Mouse (Mus musculus): Measurements from ENCODE around the gene Fam161b. TPM values are rescaled to one million over a fixed set of nuclear protein-coding genes. Genes with fewer than 3 reads are reported as not detected.

Fam161b gene
- total RNA-seq, 1 experiment, result 2.9 TPM

DNA sequence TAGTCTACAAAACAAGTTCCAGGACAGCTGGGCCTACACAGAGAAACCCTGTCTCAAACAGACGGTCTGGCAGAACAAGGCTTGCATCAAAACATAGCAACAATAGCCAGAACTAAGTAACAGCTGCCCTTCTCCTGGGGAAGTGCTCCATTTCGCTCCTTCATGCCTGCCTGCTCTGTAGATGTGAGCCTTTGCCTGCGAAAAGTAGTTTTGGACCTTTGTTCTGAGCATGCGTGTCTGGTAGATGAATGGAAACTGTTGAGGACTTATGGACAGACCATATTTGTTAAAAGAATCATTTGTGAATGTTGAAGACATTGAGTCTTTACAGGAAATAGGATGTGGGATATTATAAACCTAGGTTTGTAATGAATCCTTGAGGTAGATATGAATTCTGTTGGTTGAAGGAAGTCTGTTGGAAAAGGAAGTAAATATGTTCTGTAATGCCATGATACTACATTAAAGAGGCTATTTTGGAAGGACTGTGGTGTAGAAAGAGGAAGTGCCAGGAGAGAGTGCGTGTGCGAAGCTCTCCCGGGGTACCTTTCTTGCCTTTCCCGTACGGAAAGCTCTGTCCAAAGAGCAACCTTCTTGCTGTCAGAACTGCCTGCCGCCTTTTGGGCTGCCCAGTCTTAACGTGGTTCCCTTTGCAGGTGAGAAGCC is 24.5 kb downstream of the Fam161b start:
- TF ChIP-seq HCFC1 (IDR thresholded peaks at IDR 0.05; ENCODE audit: borderline replicate concordance, insufficient read depth, low read length), result no peak
- no peak for TF ChIP-seq MAFK (IDR thresholded peaks at IDR 0.05; ENCODE audit: insufficient read depth, low read depth, low read length)
- no peak for TF ChIP-seq ZNF384 (IDR thresholded peaks at IDR 0.05; ENCODE audit: low read depth, low read length)
- no peak for TF ChIP-seq CHD2 (IDR thresholded peaks at IDR 0.05; ENCODE audit: low read depth, low read length)
- no peak for TF ChIP-seq ZC3H11A (IDR thresholded peaks at IDR 0.05; ENCODE audit: borderline replicate concordance, low read depth, low read length)
- no peak for DNase-seq (ENCODE audit: low read depth, low spot score)
- no peak overlapping the region for H3K27ac ChIP-seq (ENCODE audit: insufficient read depth, low read depth, low read length, poor library complexity, severe bottlenecking)
- no peaks in the 10 kb centered on the region for H3K9me3 ChIP-seq (ENCODE audit: control insufficient read depth, insufficient read depth, low read depth, low read length)
- no peak overlapping the region for H3K4me3 ChIP-seq (ENCODE audit: insufficient read depth in 1 of 2, low read depth in 1 of 2, low read length in 2 of 2, poor library complexity in 1 of 2, severe bottlenecking in 1 of 2)
- in situ Hi-C loops (cut with MboI; ENCODE audit: low sequenced_read_pairs in 2 of 2, unreplicated experiment in 2 of 2), result no loop called here
- no peak overlapping the region for H3K9ac ChIP-seq (ENCODE audit: insufficient read depth, low read depth, low read length, poor library complexity, severe bottlenecking)
- H3K4me1 ChIP-seq (ENCODE audit: control insufficient read depth in 2 of 2, insufficient read depth in 2 of 2, low read length in 2 of 2, poor library complexity in 1 of 2), result no peaks in the 10 kb centered on the region
- H3K36me3 ChIP-seq (ENCODE audit: control insufficient read depth, insufficient read depth, low read length, poor library complexity, severe bottlenecking), result peaks cover 34% of the 10 kb centered on the region

DNA sequence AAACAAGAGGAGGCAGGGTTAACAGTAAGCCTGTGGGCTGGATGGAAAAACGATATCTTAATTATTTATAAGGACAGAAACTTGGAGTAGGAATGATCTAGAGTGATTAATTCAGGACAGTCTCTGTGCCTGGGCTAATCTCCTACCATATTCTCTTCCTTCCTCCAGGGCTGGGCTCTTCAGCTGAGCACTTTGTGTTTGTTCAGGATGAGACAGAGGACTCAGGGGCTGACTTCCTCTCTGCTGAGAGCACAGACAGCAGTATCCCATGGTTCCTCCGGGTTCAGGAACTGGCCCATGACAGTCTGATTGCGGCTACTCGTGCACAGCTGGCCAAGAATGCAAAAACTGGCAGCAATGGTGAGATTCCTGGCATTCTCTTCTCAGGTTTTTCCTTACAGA is 34.5 kb downstream of the Fam161b start:
- Histone ChIP-seq H3K4me3 (ENCODE audit: insufficient read depth in 1 of 2, low read depth in 1 of 2, low read length in 2 of 2, poor library complexity in 1 of 2, severe bottlenecking in 1 of 2) (no peak overlapping the region), H3K4me1 (ENCODE audit: control insufficient read depth in 2 of 2, insufficient read depth in 2 of 2, low read length in 2 of 2, poor library complexity in 1 of 2) (no peaks in the 10 kb centered on the region), H3K9ac (ENCODE audit: insufficient read depth, low read depth, low read length, poor library complexity, severe bottlenecking) (no peak overlapping the region), H3K36me3 (ENCODE audit: control insufficient read depth, insufficient read depth, low read length, poor library complexity, severe bottlenecking) (peaks cover 23% of the 10 kb centered on the region), H3K9me3 (ENCODE audit: control insufficient read depth, insufficient read depth, low read depth, low read length) (no peaks in the 10 kb centered on the region), H3K27ac (ENCODE audit: insufficient read depth, low read depth, low read length, poor library complexity, severe bottlenecking) (no peak overlapping the region)
- DNase-seq (ENCODE audit: low read depth, low spot score), result no peak
- in situ Hi-C loops (cut with MboI; ENCODE audit: low sequenced_read_pairs in 2 of 2, unreplicated experiment in 2 of 2), result no loop called here
- TF ChIP-seq HCFC1 (IDR thresholded peaks at IDR 0.05; ENCODE audit: borderline replicate concordance, insufficient read depth, low read length), result no peak
- TF ChIP-seq MAFK (IDR thresholded peaks at IDR 0.05; ENCODE audit: insufficient read depth, low read depth, low read length), result no peak
- no peak for TF ChIP-seq ZNF384 (IDR thresholded peaks at IDR 0.05; ENCODE audit: low read depth, low read length)
- TF ChIP-seq CHD2 (IDR thresholded peaks at IDR 0.05; ENCODE audit: low read depth, low read length), result no peak
- TF ChIP-seq ZC3H11A (IDR thresholded peaks at IDR 0.05; ENCODE audit: borderline replicate concordance, low read depth, low read length), result no peak

DNA sequence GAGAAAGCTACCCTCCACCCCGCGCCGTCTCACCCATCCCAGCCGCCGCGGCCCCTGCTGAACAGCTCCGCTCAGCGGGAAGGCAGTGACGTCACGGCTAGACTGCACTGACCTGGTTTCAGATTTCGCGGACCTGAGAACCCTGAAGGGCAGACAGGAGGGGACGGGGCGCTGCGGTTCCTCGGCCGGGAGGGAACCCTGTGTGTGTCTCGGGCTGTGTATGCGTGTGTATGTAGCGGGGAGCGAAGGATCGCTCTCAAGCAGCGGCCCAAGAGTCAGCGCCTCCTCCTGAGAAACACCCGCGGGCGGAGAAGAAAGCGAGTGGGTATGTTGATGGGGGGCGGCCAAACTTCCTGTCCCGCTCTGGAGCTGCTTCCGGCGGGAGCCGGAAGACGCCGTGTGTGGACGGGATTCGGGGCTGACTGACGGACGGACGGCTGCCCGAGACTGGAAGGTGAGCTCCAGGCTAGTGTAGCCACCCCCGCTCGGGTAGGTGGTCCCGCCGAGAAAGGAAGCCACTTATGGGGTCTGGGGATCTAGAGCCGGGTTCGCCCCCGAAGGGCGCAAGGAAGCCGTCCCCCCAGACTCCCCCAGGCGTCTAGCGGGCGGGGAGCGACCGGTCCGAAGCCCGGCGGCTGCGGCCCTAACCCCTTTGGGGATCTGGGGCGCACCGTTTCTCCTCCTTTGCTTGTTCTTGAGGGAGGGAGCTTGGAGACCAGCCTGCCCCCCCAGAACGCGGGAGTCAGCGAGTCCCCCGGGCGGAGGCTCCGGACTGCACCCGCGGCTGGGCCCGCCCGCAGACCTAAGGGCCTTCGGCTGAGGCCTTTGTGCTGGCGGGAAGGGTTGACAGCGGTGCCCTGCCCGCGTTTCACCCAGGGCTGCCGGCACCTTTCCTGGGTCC is 44.7 kb downstream of the Fam161b start, which contains the start of gene Zfp410:
Zfp410 (plus strand) TSS at position 132 of the 901 bp plus-strand sequence.
- in situ Hi-C loops (cut with MboI; ENCODE audit: low sequenced_read_pairs in 2 of 2, unreplicated experiment in 2 of 2), result no loop called here
- peak within 1 kb of the TSS; percentile 69 to 99 for H3K4me3 ChIP-seq (ENCODE audit: insufficient read depth in 1 of 2, low read depth in 1 of 2, low read length in 2 of 2, poor library complexity in 1 of 2, severe bottlenecking in 1 of 2)
- peak; percentile 90 for DNase-seq (ENCODE audit: low read depth, low spot score)
- H3K9me3 ChIP-seq (ENCODE audit: control insufficient read depth, insufficient read depth, low read depth, low read length), result no peaks in the 10 kb centered on the region
- TF ChIP-seq CHD2 (IDR thresholded peaks at IDR 0.05; ENCODE audit: low read depth, low read length), result no peak
- TF ChIP-seq MAFK (IDR thresholded peaks at IDR 0.05; ENCODE audit: insufficient read depth, low read depth, low read length), result no peak
- TF ChIP-seq HCFC1 (IDR thresholded peaks at IDR 0.05; ENCODE audit: borderline replicate concordance, insufficient read depth, low read length), result 0 out of 2 replicates have a peak, but pooled peaks have one; percentile 29
- no peak for TF ChIP-seq ZC3H11A (IDR thresholded peaks at IDR 0.05; ENCODE audit: borderline replicate concordance, low read depth, low read length)
- TF ChIP-seq ZNF384 (IDR thresholded peaks at IDR 0.05; ENCODE audit: low read depth, low read length), result no peak
- peak within 1 kb of the TSS; percentile 82 for H3K9ac ChIP-seq (ENCODE audit: insufficient read depth, low read depth, low read length, poor library complexity, severe bottlenecking)
- peak within 1 kb of the TSS; percentile 19; the same call in 1 of the 2 replicates for H3K27ac ChIP-seq (ENCODE audit: insufficient read depth, low read depth, low read length, poor library complexity, severe bottlenecking)
- peaks cover 0 to 4% of the 10 kb centered on the region in 2 experiments; a peak in 1 of 4 replicates for H3K4me1 ChIP-seq (ENCODE audit: control insufficient read depth in 2 of 2, insufficient read depth in 2 of 2, low read length in 2 of 2, poor library complexity in 1 of 2)
- H3K36me3 ChIP-seq (ENCODE audit: control insufficient read depth, insufficient read depth, low read length, poor library complexity, severe bottlenecking), result no peaks in the 10 kb centered on the region

DNA sequence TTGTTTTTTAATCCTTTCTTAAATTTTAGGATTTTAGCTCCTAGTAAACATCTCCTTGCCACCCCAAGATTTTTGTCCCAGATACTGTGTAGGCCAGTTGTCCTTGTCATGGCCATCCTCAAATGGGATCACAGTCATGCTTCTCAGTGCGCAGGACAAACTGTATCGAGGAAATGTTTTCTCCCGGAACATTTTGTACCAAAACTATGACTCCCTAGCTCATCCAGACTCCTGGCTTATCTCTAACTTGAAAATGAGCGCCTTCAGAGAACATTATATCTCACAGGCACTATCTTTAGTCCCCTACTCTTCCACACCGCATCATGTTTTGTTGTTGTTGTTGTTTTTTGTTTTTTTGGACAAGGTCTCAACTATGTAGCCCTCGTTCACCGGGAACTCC is 45.6 kb downstream of the Fam161b start:
- Histone ChIP-seq H3K4me3 (ENCODE audit: insufficient read depth in 1 of 2, low read depth in 1 of 2, low read length in 2 of 2, poor library complexity in 1 of 2, severe bottlenecking in 1 of 2) (peak overlapping the region in 1 of 2 experiments; percentile 99; a peak in 2 of 4 replicates), H3K9ac (ENCODE audit: insufficient read depth, low read depth, low read length, poor library complexity, severe bottlenecking) (no peak overlapping the region), H3K4me1 (ENCODE audit: control insufficient read depth in 2 of 2, insufficient read depth in 2 of 2, low read length in 2 of 2, poor library complexity in 1 of 2) (peaks cover 2 to 4% of the 10 kb centered on the region in 2 experiments; a peak in 1 of 4 replicates), H3K36me3 (ENCODE audit: control insufficient read depth, insufficient read depth, low read length, poor library complexity, severe bottlenecking) (no peaks in the 10 kb centered on the region), H3K27ac (ENCODE audit: insufficient read depth, low read depth, low read length, poor library complexity, severe bottlenecking) (no peak overlapping the region), H3K9me3 (ENCODE audit: control insufficient read depth, insufficient read depth, low read depth, low read length) (no peaks in the 10 kb centered on the region)
- TF ChIP-seq MAFK (IDR thresholded peaks at IDR 0.05; ENCODE audit: insufficient read depth, low read depth, low read length) (no peak), ZNF384 (IDR thresholded peaks at IDR 0.05; ENCODE audit: low read depth, low read length) (no peak), HCFC1 (IDR thresholded peaks at IDR 0.05; ENCODE audit: borderline replicate concordance, insufficient read depth, low read length) (no peak), ZC3H11A (IDR thresholded peaks at IDR 0.05; ENCODE audit: borderline replicate concordance, low read depth, low read length) (no peak), CHD2 (IDR thresholded peaks at IDR 0.05; ENCODE audit: low read depth, low read length) (no peak)
- in situ Hi-C loops (cut with MboI; ENCODE audit: low sequenced_read_pairs in 2 of 2, unreplicated experiment in 2 of 2), result no loop called here
- DNase-seq (ENCODE audit: low read depth, low spot score), result no peak

Measured in ES-E14 (cell line).